Mouse (Mus musculus) lung, embryonic 15.5 days (tissue): ENCODE results near the gene Birc2. TPM values are rescaled to one million over a fixed set of nuclear protein-coding genes. Genes with fewer than 3 reads are reported as not detected.
A peak's percentile ranks its signal among the peaks of the same experiment; 100 is the strongest.

Experiments used
- ATAC-seq: fragments of 200-750 bp; cut with Nextera tagmentation; 2 replicates; pipeline ENCODE4 v1.8.0; 2017; ENCODE audit warnings: moderate number of reproducible peaks, borderline replicate concordance; ENCODE audit not compliant: low FRiP score, low TSS enrichment; ENCODE audit errors: extremely low read depth
- H3K27ac ChIP-seq: fragments of 300-500 bp; sonication (generic); 2 replicates; pipeline ENCODE4 v1.5.1; 2015; ENCODE audit warnings: moderate library complexity, mild to moderate bottlenecking, inconsistent platforms
- H3K27me3 ChIP-seq: fragments of 300-500 bp; sonication (generic); 2 replicates; pipeline ENCODE4 v1.6.1; 2015; ENCODE audit warnings: inconsistent platforms
- H3K36me3 ChIP-seq: fragments of 300-500 bp; sonication (generic); 2 replicates; pipeline ENCODE4 v1.6.1; 2015; ENCODE audit warnings: inconsistent platforms
- H3K4me1 ChIP-seq: fragments of 300-500 bp; sonication (generic); 2 replicates; pipeline ENCODE4 v1.6.1; 2015; ENCODE audit warnings: inconsistent platforms
- H3K4me2 ChIP-seq: fragments of 300-500 bp; sonication (generic); 2 replicates; pipeline ENCODE4 v1.6.1; 2015; ENCODE audit warnings: inconsistent platforms, mild to moderate bottlenecking, moderate library complexity
- H3K4me3 ChIP-seq: fragments of 300-500 bp; sonication (generic); 2 replicates; pipeline ENCODE4 v1.5.1; 2015; ENCODE audit warnings: mild to moderate bottlenecking, inconsistent platforms
- H3K9ac ChIP-seq: fragments of 300-500 bp; sonication (generic); 2 replicates; pipeline ENCODE4 v1.6.1; 2015; ENCODE audit warnings: inconsistent platforms
- H3K9me3 ChIP-seq: fragments of 300-500 bp; sonication (generic); 2 replicates; pipeline ENCODE4 v1.6.1; 2016; ENCODE audit warnings: inconsistent platforms
- WGBS: fragments of 180-500 bp; shearing (Covaris S2); methylation state at CpG from one replicate; pipeline ENCODE4 v1.1.7; 2015; 5-methylcytosine and 5-hydroxymethylcytosine counted together
- polyA plus RNA-seq: library from polyadenylated mRNA; unstranded; fragments of >200 nt; fragmentation: Nextera tagmentation; extraction: Ambion mirVana; gene quantifications from 2 replicates; pipeline ENCODE4 v1.2.1, GENCODE M21; 2015

The Birc2 gene
- polyA plus RNA-seq, 1 experiment from 2014 or later: 33.2 TPM

GRCm38 (mm10) chr9:7841221-7841620 is 4.4 kb upstream of the Birc2 start:
- no peak overlapping the region for H3K27ac ChIP-seq
- no peak overlapping the region for H3K4me2 ChIP-seq
- H3K9me3 ChIP-seq: no peaks in the 10 kb centered on the region
- WGBS: 58% methylated on average over 6 of the region's 6 CpGs
- no peak for ATAC-seq
- H3K27me3 ChIP-seq: no peaks in the 10 kb centered on the region
- H3K4me1 ChIP-seq: peaks cover 8% of the 10 kb centered on the region; the same call in 1 of the 2 replicates
- no peaks in the 10 kb centered on the region for H3K36me3 ChIP-seq
- H3K9ac ChIP-seq: no peak overlapping the region
- H3K4me3 ChIP-seq: no peak overlapping the region

DNA sequence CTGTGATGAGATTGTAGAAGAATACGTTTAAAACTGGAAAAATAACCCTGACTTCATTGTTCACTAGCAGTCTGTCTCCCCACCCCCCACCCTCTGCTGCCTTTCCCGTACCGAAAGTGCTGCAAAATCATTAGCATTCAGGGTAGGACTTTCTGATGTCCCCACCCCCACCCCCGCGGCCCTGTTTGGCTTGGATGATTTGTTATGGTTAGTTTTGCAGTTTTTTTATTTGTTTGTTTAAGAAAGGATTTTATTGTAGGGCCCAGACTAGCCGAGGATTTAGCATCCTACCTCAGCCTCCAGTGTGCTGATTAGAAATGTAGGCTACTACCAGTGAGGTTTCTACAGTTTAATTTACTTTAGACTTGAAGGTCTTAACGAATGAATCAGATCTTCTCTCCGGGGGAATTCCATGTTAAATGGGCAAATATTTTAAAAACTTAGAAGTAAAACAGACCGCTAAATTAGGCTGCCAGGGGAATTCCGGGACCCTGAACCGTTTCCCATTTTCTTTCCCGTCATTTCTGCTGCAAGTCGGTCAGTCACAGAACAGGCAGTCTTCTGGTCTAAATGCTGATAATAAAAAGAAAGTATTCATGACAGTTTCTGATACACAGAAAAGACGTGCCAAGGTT is 1.1 kb upstream of the Birc2 start:
- H3K27me3 ChIP-seq: no peaks in the 10 kb centered on the region
- WGBS: 8% methylated on average over 14 of the region's 14 CpGs
- peak overlapping the region; percentile 77 for H3K9ac ChIP-seq
- H3K27ac ChIP-seq: peak overlapping the region; percentile 99
- H3K4me1 ChIP-seq: peaks cover 11% of the 10 kb centered on the region; the same call in 1 of the 2 replicates
- ATAC-seq: 0 out of 2 replicates have a peak, but pooled peaks have one; percentile 3
- H3K4me2 ChIP-seq: peak overlapping the region; percentile 72
- H3K4me3 ChIP-seq: peak overlapping the region; percentile 76
- no peaks in the 10 kb centered on the region for H3K9me3 ChIP-seq
- peaks cover 9% of the 10 kb centered on the region; the same call in 1 of the 2 replicates for H3K36me3 ChIP-seq

DNA sequence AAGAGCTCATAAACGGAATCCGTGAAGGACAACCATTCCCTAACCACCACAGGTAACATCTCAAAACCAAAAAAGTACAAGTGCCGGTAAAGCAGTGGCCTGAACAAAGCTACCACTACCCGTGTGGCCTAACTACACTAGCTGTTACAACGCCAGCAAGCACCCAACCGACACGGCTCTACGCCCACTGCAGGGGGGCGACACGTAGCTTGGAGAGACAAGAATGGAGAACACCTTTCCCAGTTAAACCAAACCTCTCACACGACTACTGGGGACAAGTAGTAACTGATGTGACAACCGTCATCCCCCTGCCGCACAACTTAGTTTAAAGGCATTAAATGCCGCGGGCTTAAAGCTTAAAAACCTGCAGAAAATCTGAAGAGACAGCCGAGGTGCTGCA is 533 bp downstream of the Birc2 start:
- 0% methylated on average over 16 of the region's 16 CpGs for WGBS
- peak overlapping the region; percentile 84 for H3K9ac ChIP-seq
- peak; percentile 39 for ATAC-seq
- H3K4me1 ChIP-seq: peaks cover 16% of the 10 kb centered on the region; the same call in 1 of the 2 replicates
- H3K36me3 ChIP-seq: peaks cover 9% of the 10 kb centered on the region; the same call in 1 of the 2 replicates
- H3K27me3 ChIP-seq: no peaks in the 10 kb centered on the region
- H3K9me3 ChIP-seq: no peaks in the 10 kb centered on the region
- peak overlapping the region; percentile 76 for H3K4me3 ChIP-seq
- H3K4me2 ChIP-seq: peak overlapping the region; percentile 72
- H3K27ac ChIP-seq: peak overlapping the region; percentile 99

- no peak overlapping the region for H3K4me3 ChIP-seq
- no peak overlapping the region for H3K27ac ChIP-seq
- WGBS: 83% methylated on average over 1 of the region's 1 CpGs
- H3K4me2 ChIP-seq: peak overlapping the region; percentile 72; the same call in 1 of the 2 replicates
- peaks cover 9% of the 10 kb centered on the region; the same call in 1 of the 2 replicates for H3K36me3 ChIP-seq
- no peaks in the 10 kb centered on the region for H3K9me3 ChIP-seq
- no peak overlapping the region for H3K9ac ChIP-seq
- ATAC-seq: no peak
- H3K4me1 ChIP-seq: peaks cover 16% of the 10 kb centered on the region; the same call in 1 of the 2 replicates
- no peaks in the 10 kb centered on the region for H3K27me3 ChIP-seq
Observed at GRCm38 (mm10) chr9:7835302-7835701, 1.6 kb downstream of the Birc2 start.

GRCm38 (mm10) chr9:7833421-7833820 is 3.4 kb downstream of the Birc2 start:
- Histone ChIP-seq H3K4me2 (no peak overlapping the region), H3K9ac (no peak overlapping the region), H3K27me3 (no peaks in the 10 kb centered on the region), H3K9me3 (no peaks in the 10 kb centered on the region), H3K4me1 (peaks cover 16% of the 10 kb centered on the region; the same call in 1 of the 2 replicates), H3K27ac (no peak overlapping the region), H3K36me3 (peaks cover 9% of the 10 kb centered on the region; the same call in 1 of the 2 replicates), H3K4me3 (no peak overlapping the region)
- 82% methylated on average over 6 of the region's 6 CpGs for WGBS
- ATAC-seq: no peak

- no peaks in the 10 kb centered on the region for H3K9me3 ChIP-seq
- no peaks in the 10 kb centered on the region for H3K27me3 ChIP-seq
- 74% methylated on average over 9 of the region's 9 CpGs for WGBS
- H3K36me3 ChIP-seq: peaks cover 9% of the 10 kb centered on the region; the same call in 1 of the 2 replicates
- peak overlapping the region; percentile 4; the same call in 1 of the 2 replicates for H3K4me2 ChIP-seq
- ATAC-seq: 0 out of 2 replicates have a peak, but pooled peaks have one; percentile 59
- no peak overlapping the region for H3K9ac ChIP-seq
- H3K27ac ChIP-seq: no peak overlapping the region
- H3K4me3 ChIP-seq: no peak overlapping the region
- peaks cover 16% of the 10 kb centered on the region; the same call in 1 of the 2 replicates for H3K4me1 ChIP-seq
Observed at GRCm38 (mm10) chr9:7829531-7830528, 7.0 kb downstream of the Birc2 start.

DNA sequence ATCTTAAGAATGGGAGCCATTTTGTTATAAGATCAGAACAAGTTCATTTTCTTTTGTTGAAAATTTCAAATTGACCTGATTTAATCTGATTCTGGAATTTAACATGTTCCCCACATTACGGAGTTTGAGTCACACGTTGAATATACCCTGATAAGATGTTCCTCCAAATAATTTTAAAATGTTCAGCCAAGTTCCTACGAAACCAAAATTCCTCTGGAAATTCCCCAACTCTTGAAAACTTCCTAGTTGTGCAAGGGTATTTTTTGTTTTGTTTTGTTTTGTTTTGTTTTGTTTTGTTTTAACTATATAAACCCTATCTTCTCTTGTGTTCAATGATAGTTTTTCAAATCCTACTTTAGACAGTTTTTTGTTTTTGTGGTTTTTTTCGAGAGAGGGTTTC is 8.2 kb downstream of the Birc2 start:
- ATAC-seq: no peak
- H3K36me3 ChIP-seq: peaks cover 6% of the 10 kb centered on the region
- H3K4me2 ChIP-seq: no peak overlapping the region
- no peak overlapping the region for H3K27ac ChIP-seq
- 83% methylated on average over 4 of the region's 4 CpGs for WGBS
- H3K9me3 ChIP-seq: no peaks in the 10 kb centered on the region
- no peak overlapping the region for H3K4me3 ChIP-seq
- peaks cover 12% of the 10 kb centered on the region; the same call in 1 of the 2 replicates for H3K4me1 ChIP-seq
- H3K27me3 ChIP-seq: no peaks in the 10 kb centered on the region
- H3K9ac ChIP-seq: no peak overlapping the region

DNA sequence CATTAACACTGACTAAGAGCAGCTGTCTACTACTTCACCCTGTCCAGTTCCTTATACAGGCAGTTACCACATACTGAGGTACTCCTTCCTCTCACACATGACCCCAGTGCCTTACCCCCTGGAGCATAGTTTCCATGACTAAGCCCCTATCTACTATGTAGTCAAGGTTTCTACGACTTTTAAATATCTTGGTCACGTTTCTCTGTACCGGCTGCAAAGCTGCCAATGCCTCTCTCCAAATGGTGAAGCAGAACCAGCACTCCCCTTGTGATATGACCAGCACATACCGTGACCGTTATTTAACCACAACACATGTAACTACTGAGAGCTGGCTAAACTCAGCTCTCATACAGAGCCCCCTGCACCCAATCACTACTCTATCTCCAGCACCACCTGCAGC is 11.9 kb downstream of the Birc2 start:
- no peaks in the 10 kb centered on the region for H3K27me3 ChIP-seq
- no peaks in the 10 kb centered on the region for H3K9me3 ChIP-seq
- WGBS: 95% methylated on average over 5 of the region's 5 CpGs
- H3K4me2 ChIP-seq: no peak overlapping the region
- H3K4me1 ChIP-seq: no peaks in the 10 kb centered on the region
- H3K36me3 ChIP-seq: peaks cover 9% of the 10 kb centered on the region
- H3K27ac ChIP-seq: no peak overlapping the region
- H3K9ac ChIP-seq: no peak overlapping the region
- ATAC-seq: no peak
- H3K4me3 ChIP-seq: no peak overlapping the region

GRCm38 (mm10) chr9:7822758-7823157 is 14.1 kb downstream of the Birc2 start:
- H3K9ac ChIP-seq: no peak overlapping the region
- ATAC-seq: no peak
- H3K27ac ChIP-seq: no peak overlapping the region
- H3K36me3 ChIP-seq: peaks cover 24% of the 10 kb centered on the region
- no peak overlapping the region for H3K4me3 ChIP-seq
- H3K4me2 ChIP-seq: no peak overlapping the region
- no peaks in the 10 kb centered on the region for H3K4me1 ChIP-seq
- H3K9me3 ChIP-seq: no peaks in the 10 kb centered on the region
- no peaks in the 10 kb centered on the region for H3K27me3 ChIP-seq
- WGBS: 56% methylated on average over 3 of the region's 3 CpGs

GRCm38 (mm10) chr9:7805101-7805506 is 31.8 kb downstream of the Birc2 start:
- WGBS: 71% methylated on average over 3 of the region's 5 CpGs
- H3K9ac ChIP-seq: no peak overlapping the region
- no peak overlapping the region for H3K4me3 ChIP-seq
- no peak overlapping the region for H3K27ac ChIP-seq
- 0 out of 2 replicates have a peak, but pooled peaks have one; percentile 14 for ATAC-seq
- no peaks in the 10 kb centered on the region for H3K9me3 ChIP-seq
- no peaks in the 10 kb centered on the region for H3K27me3 ChIP-seq
- no peaks in the 10 kb centered on the region for H3K4me1 ChIP-seq
- no peak overlapping the region for H3K4me2 ChIP-seq
- H3K36me3 ChIP-seq: no peaks in the 10 kb centered on the region

DNA sequence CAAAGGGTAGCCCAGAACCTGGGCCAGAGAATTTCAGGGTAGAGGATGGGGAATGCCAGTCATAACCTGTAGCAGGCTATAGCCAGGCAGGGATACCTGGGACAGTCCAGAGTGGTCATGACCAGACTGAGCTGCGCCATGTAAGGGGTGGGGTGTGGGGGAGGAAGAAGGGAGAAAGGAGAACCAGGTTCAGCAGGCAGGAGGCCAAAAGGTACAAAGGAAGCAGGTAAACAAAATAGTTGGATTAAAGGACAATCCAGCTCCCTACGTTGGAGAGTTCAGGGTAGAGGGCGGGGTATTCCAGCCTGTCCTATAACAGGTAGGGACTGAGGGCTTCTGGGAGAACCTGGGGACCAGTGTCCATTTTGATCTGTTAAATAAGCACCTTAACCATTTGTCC is 38.3 kb downstream of the Birc2 start:
- Histone ChIP-seq H3K4me1 (no peaks in the 10 kb centered on the region), H3K9me3 (no peaks in the 10 kb centered on the region), H3K27me3 (no peaks in the 10 kb centered on the region), H3K27ac (no peak overlapping the region), H3K36me3 (no peaks in the 10 kb centered on the region), H3K4me2 (no peak overlapping the region), H3K4me3 (no peak overlapping the region), H3K9ac (no peak overlapping the region)
- WGBS: 89% methylated on average over 3 of the region's 3 CpGs
- no peak for ATAC-seq
